Mouse (Mus musculus): ENCODE measurements at regions not wholly inside any gene's neighbourhood (a gene's known extent, or its start where the extent isn't known, plus 50 kb on each side); places are given as distances from the start of the nearest gene placed in this dataset.

DNA sequence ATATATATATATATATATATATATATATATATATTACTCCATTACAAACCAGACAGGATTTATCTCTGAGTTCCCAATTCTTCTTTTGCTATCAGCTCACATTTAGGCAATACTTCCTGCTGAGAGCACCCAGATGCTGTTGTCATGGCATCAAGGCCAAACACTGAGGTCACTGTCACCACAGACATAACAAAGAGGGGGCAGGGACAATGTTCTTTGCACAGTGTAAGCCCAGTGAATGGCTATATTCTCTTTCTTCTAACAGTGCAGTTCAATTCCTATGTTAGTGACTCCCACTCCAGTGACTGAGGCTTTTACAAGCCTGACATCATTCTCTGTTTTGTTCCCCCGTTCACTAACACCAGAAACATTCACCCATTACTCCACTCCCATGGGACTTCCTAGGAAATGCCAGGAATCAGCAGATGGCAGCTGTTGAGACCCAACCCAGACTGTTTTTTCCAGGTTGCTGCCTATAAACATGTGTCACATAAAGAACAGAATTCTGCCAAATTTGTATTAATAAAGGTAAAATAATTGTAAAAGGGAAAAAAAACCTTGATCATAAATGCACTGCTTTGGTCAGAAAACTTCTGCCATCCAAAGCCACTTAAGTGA lies 289.5 kb downstream of the Slc22a22 start:
- H3K9me3 ChIP-seq (replicated peaks), result no peaks in the 10 kb centered on the region
- WGBS (ENCODE audit: insufficient replicate concordance), result 36% methylated on average over 1 of the region's 1 CpGs
- H3K36me3 ChIP-seq, result no peaks in the 10 kb centered on the region
- no peak for ATAC-seq
- H3K4me1 ChIP-seq, result no peaks in the 10 kb centered on the region
- no peaks in the 10 kb centered on the region for H3K27me3 ChIP-seq (replicated peaks)
- no peak overlapping the region for H3K4me3 ChIP-seq
- H3K4me2 ChIP-seq, result no peak overlapping the region
- no peak overlapping the region for H3K9ac ChIP-seq
- no peak overlapping the region for H3K27ac ChIP-seq

DNA sequence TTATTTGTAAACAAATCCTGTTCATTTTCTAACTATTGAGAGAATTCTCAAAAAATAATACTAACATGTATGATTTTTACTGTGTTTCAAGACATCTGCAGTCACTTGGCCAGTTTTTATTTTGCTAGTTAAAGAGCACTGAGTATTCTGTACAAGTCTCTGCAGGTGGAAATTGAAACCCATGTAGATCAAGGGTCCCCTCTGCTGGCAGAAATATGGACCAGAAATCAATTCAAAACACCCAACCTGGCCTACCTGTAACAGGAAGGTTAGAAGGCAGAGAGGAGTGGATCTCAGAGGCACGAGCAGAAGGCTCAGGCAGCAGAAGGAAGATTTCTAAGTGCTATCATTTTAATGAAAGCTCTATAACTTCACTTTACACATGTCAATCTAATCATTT lies 298.3 kb downstream of the Slc22a22 start:
- H3K9ac ChIP-seq, result no peak overlapping the region
- H3K27ac ChIP-seq, result no peak overlapping the region
- WGBS (ENCODE audit: insufficient replicate concordance), result 52% methylated on average over 1 of the region's 1 CpGs
- H3K27me3 ChIP-seq (replicated peaks), result no peaks in the 10 kb centered on the region
- H3K9me3 ChIP-seq (replicated peaks), result no peaks in the 10 kb centered on the region
- H3K4me2 ChIP-seq, result no peak overlapping the region
- no peak overlapping the region for H3K4me3 ChIP-seq
- H3K36me3 ChIP-seq, result no peaks in the 10 kb centered on the region
- ATAC-seq, result no peak
- no peaks in the 10 kb centered on the region for H3K4me1 ChIP-seq

DNA sequence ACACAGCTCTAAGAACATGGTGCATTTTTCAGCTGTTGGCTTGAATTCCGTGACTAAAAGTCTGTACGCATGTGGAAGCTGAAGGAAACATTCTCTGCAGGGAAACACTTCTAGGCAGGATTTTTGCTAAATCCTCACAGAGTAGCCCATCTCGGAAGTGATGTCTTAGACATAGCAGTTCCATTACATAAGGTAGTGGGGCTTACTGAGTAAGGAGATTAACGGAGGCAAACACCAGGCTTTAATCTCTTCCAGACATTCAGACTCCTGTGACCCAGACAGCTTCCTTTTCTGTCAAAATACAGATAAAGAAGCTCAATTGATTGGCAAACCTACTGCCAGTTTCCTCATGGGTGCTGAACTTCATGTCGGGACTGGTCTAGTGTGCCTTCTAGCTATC lies 304.7 kb downstream of the Slc22a22 start:
- no peak overlapping the region for H3K27ac ChIP-seq
- ATAC-seq, result 0 out of 2 replicates have a peak, but pooled peaks have one; percentile 46

DNA sequence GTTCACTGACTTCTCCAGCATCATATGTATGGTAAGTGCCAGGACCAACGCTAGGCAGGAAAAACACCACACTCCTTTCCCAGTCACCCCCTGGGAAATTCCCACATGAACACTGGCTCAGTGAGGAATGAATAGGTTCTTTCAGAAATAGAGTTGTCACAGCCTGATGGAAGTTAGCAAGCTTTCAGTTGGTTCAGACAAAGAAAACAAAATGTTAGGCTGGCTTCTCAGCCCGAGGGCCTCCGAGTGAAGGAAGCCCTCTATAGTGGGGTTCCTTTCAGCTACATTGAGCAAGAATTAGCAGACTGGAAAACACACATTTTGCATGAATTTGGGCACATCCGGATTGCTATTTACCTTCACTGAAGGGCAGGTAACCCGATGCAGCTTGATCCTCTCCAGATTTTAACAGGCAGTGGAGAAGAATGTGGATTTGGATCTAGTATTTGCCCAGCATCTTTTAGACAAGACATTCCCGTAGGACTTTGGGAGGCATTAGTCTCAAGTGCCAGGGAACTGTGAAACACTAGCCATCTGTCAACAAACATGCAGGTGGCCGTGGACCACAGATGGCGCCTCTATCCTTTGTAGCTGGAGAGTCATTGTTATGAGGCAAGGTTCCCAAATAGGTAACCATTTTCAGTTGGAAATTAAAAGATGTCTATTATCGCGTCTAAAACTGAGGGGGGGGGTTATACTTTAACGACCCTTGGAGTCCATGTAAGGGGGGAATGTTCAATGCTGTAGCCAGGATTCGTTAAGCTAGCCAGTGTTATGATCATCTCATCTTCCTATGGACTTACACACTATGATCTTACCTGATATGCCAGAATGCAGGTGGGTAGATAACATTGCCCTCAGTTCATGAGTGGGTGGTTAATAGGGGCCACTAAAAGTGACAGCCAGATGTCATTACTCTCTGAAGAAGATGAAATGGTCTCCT lies 314.8 kb downstream of the Slc22a22 start:
- Histone ChIP-seq H3K36me3 (no peaks in the 10 kb centered on the region), H3K27ac (no peak overlapping the region), H3K4me1 (no peaks in the 10 kb centered on the region), H3K4me2 (no peak overlapping the region), H3K9me3 (replicated peaks) (no peaks in the 10 kb centered on the region), H3K9ac (no peak overlapping the region), H3K27me3 (replicated peaks) (no peaks in the 10 kb centered on the region), H3K4me3 (no peak overlapping the region)
- 62% methylated on average over 12 of the region's 12 CpGs for WGBS (ENCODE audit: insufficient replicate concordance)
- no peak for ATAC-seq

More for the DNA sequence above, 304.7 kb downstream of the Slc22a22 start:
- Histone ChIP-seq H3K4me2 (no peak overlapping the region), H3K9me3 (replicated peaks) (no peaks in the 10 kb centered on the region), H3K4me1 (no peaks in the 10 kb centered on the region), H3K36me3 (no peaks in the 10 kb centered on the region), H3K27me3 (replicated peaks) (no peaks in the 10 kb centered on the region), H3K9ac (no peak overlapping the region), H3K4me3 (no peak overlapping the region)
- 21% methylated on average over 5 of the region's 5 CpGs for WGBS (ENCODE audit: insufficient replicate concordance)

DNA sequence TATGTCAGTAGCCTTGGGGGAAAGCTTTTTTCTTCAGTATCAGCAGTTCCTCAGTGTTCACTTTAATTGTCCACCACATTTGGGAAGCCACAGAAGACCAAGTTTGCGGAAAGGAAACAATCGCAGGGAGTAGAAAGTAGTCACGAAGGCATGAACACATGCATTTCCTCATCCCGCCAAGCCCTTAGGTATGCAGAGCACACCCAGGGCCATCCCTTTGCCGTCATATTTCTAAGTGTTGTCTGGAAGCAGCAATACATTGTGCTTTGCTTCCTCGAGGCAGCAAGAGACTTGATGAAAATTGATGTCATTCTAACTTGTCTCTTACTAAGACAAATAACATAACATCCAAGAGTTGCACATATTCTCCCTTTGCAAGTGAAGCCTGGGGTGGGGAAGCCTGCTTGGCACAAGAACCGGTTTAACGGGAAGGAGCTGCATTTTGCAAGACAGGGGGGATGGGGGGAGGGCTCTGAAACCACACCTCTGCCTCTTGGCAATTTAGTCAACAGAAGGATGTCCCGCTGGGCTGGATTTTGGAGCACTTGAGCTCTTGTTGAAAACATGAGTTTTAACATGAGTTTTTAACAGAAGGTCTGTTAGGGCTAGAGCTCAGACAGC lies 337.2 kb downstream of the Slc22a22 start:
- Histone ChIP-seq H3K27me3 (replicated peaks) (no peaks in the 10 kb centered on the region), H3K36me3 (no peaks in the 10 kb centered on the region), H3K9me3 (replicated peaks) (no peaks in the 10 kb centered on the region), H3K9ac (no peak overlapping the region), H3K4me3 (no peak overlapping the region), H3K4me2 (no peak overlapping the region), H3K27ac (no peak overlapping the region), H3K4me1 (no peaks in the 10 kb centered on the region)
- WGBS (ENCODE audit: insufficient replicate concordance), result 29% methylated on average over 9 of the region's 9 CpGs
- no peak for ATAC-seq

DNA sequence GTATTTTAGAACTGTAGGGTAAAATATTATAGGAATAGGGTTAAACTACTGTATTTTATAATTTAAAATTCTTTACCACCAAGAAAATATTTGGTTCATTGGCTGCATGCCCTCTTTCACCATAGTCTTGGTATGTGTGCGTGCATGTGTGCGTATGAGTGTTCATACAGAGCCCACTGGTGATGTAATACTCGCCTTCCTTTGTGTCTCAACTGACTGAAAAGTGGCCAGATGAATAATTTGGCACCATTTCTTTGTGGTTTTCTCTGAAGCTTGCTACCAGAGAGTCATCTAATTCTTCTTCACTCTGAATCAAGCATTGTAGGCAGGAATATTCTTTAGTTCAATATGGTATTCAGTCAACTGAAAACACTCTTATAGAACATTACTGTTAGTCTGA lies 372.7 kb downstream of the Slc22a22 start:
- Histone ChIP-seq H3K27me3 (replicated peaks) (no peaks in the 10 kb centered on the region), H3K9ac (no peak overlapping the region), H3K4me3 (no peak overlapping the region), H3K4me2 (no peak overlapping the region), H3K27ac (no peak overlapping the region), H3K9me3 (replicated peaks) (no peaks in the 10 kb centered on the region), H3K36me3 (no peaks in the 10 kb centered on the region), H3K4me1 (no peaks in the 10 kb centered on the region)
- no peak for ATAC-seq
- WGBS (ENCODE audit: insufficient replicate concordance), result 67% methylated on average over 3 of the region's 3 CpGs

DNA sequence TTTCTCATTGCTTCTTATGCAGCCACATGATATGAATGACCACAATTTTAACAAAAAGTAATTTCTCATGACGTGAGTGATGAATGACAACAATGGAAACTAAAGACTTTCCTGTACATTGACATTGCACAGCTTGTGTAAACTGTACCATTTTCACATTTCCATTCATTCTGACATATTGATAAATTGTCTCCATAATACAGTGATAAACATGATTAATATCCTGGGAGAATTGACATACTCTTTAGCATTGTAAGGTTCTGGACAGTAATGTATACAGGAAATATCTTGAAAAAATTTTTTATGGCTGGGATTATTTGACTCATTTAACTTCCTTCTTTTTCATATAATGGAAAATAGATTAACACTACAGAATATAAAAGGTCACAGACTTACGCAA lies 380.1 kb downstream of the Slc22a22 start:
- H3K4me1 ChIP-seq, result no peaks in the 10 kb centered on the region
- 55% methylated on average over 2 of the region's 2 CpGs for WGBS (ENCODE audit: insufficient replicate concordance)
- no peak overlapping the region for H3K9ac ChIP-seq
- no peak for ATAC-seq
- no peak overlapping the region for H3K4me2 ChIP-seq
- no peaks in the 10 kb centered on the region for H3K36me3 ChIP-seq
- H3K4me3 ChIP-seq, result no peak overlapping the region
- no peaks in the 10 kb centered on the region for H3K27me3 ChIP-seq (replicated peaks)
- no peak overlapping the region for H3K27ac ChIP-seq
- H3K9me3 ChIP-seq (replicated peaks), result no peaks in the 10 kb centered on the region

DNA sequence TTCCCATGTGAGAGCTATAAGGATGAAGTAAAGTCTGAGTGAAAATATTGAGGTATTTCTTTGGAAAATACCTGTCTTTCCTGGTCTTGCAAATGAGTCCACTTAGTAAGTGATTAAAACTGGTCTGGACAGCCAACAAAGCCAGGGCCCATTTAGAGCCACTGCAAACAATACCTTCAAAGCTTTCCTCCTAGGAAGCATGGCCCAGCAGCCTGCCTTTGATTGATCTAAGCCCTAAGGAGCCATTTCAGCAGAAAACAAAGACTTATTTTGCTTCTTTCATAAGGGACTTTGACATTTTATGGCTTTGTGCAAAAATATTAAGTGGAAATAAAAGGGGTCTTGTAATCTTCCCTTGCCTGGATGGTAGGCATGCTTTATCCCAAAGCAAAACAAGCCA lies 397.6 kb downstream of the Slc22a22 start:
- Histone ChIP-seq H3K9me3 (replicated peaks) (no peaks in the 10 kb centered on the region), H3K4me1 (no peaks in the 10 kb centered on the region), H3K4me2 (no peak overlapping the region), H3K36me3 (no peaks in the 10 kb centered on the region), H3K27ac (no peak overlapping the region), H3K27me3 (replicated peaks) (no peaks in the 10 kb centered on the region), H3K9ac (no peak overlapping the region), H3K4me3 (no peak overlapping the region)
- ATAC-seq, result no peak

DNA sequence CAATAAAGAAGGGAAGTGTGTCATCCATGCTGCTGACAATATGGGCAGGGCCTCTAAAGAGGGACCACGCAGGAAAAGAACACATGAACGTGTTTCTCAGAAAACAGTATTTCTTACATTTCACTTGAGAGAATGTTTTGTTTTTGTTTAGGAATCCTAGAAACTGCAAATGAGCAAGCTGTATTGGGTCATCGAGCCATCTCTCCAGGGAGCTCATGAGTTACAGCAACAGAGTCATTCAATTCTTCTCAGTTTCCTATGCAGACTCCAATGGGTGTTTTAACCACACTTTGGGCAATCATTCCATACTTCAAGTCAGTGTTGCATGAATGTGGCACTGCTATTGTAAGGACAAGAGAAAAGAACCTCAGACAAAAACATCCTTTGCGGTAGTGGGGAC lies 403.6 kb downstream of the Slc22a22 start:
- H3K4me3 ChIP-seq, result no peak overlapping the region
- H3K27ac ChIP-seq, result no peak overlapping the region
- H3K4me2 ChIP-seq, result no peak overlapping the region
- H3K9ac ChIP-seq, result no peak overlapping the region
- H3K4me1 ChIP-seq, result no peaks in the 10 kb centered on the region
- WGBS (ENCODE audit: insufficient replicate concordance), result 74% methylated on average over 4 of the region's 4 CpGs
- no peak for ATAC-seq
- no peaks in the 10 kb centered on the region for H3K27me3 ChIP-seq (replicated peaks)
- H3K9me3 ChIP-seq (replicated peaks), result no peaks in the 10 kb centered on the region
- no peaks in the 10 kb centered on the region for H3K36me3 ChIP-seq

DNA sequence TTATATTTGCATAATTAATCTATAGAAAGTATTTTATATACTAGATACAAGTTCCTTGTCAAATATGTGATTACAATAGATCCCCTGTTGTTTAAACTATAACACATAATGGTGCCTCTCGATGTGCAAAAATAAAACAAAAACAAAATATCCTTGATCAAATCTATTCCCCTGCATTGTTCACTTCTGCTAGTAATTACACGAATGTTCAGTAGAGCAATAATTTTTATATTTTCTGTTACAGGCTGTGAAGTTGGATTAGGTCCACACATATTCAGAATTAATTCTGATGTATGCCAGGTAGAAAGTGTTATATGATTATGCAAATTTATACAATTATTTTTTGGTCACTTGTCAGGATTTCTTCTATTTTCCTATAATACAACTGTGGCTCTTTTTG lies 415.9 kb downstream of the Slc22a22 start:
- 67% methylated on average over 2 of the region's 2 CpGs for WGBS (ENCODE audit: insufficient replicate concordance)

DNA sequence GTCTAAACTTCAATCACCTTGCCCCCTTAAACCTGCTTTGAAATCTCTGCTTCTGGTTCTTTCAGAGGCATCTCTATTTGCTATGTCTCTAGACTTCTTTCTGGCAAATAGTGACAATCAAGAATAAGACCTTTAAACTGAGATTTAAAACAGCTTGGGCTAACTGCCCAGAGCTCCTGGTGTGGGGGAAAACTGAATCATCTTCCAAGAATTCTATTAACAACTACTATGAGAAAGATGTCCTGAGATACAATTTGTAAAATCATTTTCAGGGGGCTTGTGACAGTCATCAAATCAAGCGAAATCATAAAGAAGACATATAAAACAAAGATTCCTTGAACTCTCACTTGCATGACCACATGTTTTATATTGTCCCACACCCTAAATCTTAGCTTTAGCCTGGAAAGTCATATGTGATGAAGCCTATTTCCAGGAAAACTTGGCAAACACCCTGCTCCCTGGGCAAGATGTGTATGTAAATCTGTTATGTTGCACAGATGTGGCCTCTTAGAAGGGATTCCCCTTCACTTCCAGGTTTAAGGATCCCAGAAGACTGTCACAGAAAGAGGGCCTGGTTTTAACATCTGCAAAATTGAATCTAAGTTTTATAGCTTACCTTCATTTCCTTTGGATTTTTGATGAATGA lies 417.8 kb downstream of the Slc22a22 start:
- 58% methylated on average over 1 of the region's 1 CpGs for WGBS (ENCODE audit: insufficient replicate concordance)

More for the DNA sequence above, 415.9 kb downstream of the Slc22a22 start:
- H3K4me3 ChIP-seq, result no peak overlapping the region
- no peak for ATAC-seq
- H3K27me3 ChIP-seq (replicated peaks), result no peaks in the 10 kb centered on the region
- H3K9ac ChIP-seq, result no peak overlapping the region
- H3K9me3 ChIP-seq (replicated peaks), result no peaks in the 10 kb centered on the region
- H3K27ac ChIP-seq, result no peak overlapping the region
- no peaks in the 10 kb centered on the region for H3K4me1 ChIP-seq
- no peaks in the 10 kb centered on the region for H3K36me3 ChIP-seq
- no peak overlapping the region for H3K4me2 ChIP-seq

DNA sequence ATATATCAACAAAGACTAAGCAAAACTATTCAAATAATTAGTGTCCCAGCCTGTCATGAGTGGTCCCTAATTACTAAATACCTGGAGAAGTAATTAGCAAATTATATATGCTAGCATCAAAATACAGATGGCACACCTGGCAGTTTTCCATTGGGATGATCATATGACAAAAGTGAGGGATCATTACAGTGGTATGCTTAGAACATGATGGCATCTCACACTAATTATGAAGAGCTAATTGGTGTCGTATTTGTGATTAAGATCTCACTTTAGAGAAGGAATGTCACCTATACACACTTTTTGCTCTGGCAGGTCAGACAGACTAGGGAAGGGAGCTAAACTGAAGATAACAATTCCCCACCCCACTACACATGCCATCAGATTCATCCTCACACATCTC lies 425.1 kb downstream of the Slc22a22 start:
- no peaks in the 10 kb centered on the region for H3K27me3 ChIP-seq (replicated peaks)
- no peak overlapping the region for H3K27ac ChIP-seq
- no peak overlapping the region for H3K4me3 ChIP-seq
- H3K9me3 ChIP-seq (replicated peaks), result no peaks in the 10 kb centered on the region
- WGBS (ENCODE audit: insufficient replicate concordance), result 65% methylated on average over 1 of the region's 1 CpGs
- ATAC-seq, result no peak
- H3K9ac ChIP-seq, result no peak overlapping the region
- H3K4me2 ChIP-seq, result no peak overlapping the region
- H3K36me3 ChIP-seq, result no peaks in the 10 kb centered on the region
- H3K4me1 ChIP-seq, result no peaks in the 10 kb centered on the region

More for the DNA sequence above, 417.8 kb downstream of the Slc22a22 start:
- no peaks in the 10 kb centered on the region for H3K4me1 ChIP-seq
- no peaks in the 10 kb centered on the region for H3K9me3 ChIP-seq (replicated peaks)
- H3K9ac ChIP-seq, result no peak overlapping the region
- no peaks in the 10 kb centered on the region for H3K27me3 ChIP-seq (replicated peaks)
- no peaks in the 10 kb centered on the region for H3K36me3 ChIP-seq
- no peak for ATAC-seq
- H3K27ac ChIP-seq, result no peak overlapping the region
- no peak overlapping the region for H3K4me2 ChIP-seq
- H3K4me3 ChIP-seq, result no peak overlapping the region

Data from liver, embryonic 12.5 days (tissue).